Mouse (Mus musculus) heart, adult 2 months (tissue): ENCODE data around the gene Lcor.
A peak's percentile ranks its signal among the peaks of the same experiment; 100 is the strongest.

ENCODE experiments used
- CTCF ChIP-seq: fragments of 200-600 bp; IDR thresholded peaks from 2 replicates; pipeline ENCODE4 v1.8.1; 2022; ENCODE audit warnings: antibody characterized with exemption, mild to moderate bottlenecking, moderate library complexity
- EP300 ChIP-seq: fragments of 200-500 bp; IDR thresholded peaks from 2 replicates; pipeline ENCODE4 v1.6.1; 2011; ENCODE audit warnings: low read depth, low read length, control low read depth; ENCODE audit not compliant: insufficient read depth
- POLR2A ChIP-seq: fragments of 200-500 bp; IDR thresholded peaks from 2 replicates; pipeline ENCODE4 v1.6.1; 2011; ENCODE audit warnings: mild to moderate bottlenecking, low read depth, low read length, control low read depth; ENCODE audit not compliant: insufficient read depth

GRCm38 (mm10) chr19:41482190-41482908, at the start of gene Lcor:
- TF ChIP-seq CTCF, result 0 out of 2 replicates have a peak, but pooled peaks have one; percentile 14
- peak; percentile 61 for TF ChIP-seq POLR2A
- no peak for TF ChIP-seq EP300
